Mouse (Mus musculus): ENCODE measurements around the gene Selenoo. TPM values are rescaled to one million over a fixed set of nuclear protein-coding genes. Genes with fewer than 3 reads are reported as not detected.

Gene Selenoo
- polyA plus RNA-seq, 1 experiment: 37.1 TPM

- H3K4me3 ChIP-seq (replicated peaks; ENCODE audit: extremely low read depth, low read depth, low read length): peak within 1 kb of the TSS; percentile 53
- DNase-seq: peak; percentile 26
- WGBS: under 1% methylated on average over 58 of the region's 61 CpGs
- TF ChIP-seq CTCF (IDR thresholded peaks at IDR 0.05; ENCODE audit: insufficient read depth, low read length) (no peak), POLR2A (IDR thresholded peaks at IDR 0.05; ENCODE audit: borderline replicate concordance, extremely low read depth, low read depth, low read length) (0 out of 2 replicates have a peak, but pooled peaks have one; percentile 13)
- H3K4me1 ChIP-seq (ENCODE audit: control insufficient read depth, insufficient read depth, low read length): peaks cover 3% of the 10 kb centered on the region
These were observed 60.6 kb downstream of the Selenoo start, which contains the start of gene Mapk11 for GRCm38 (mm10) chr15:89149271-89150040. TSS of gene Mapk11 (minus strand) at chr15:89149628.

Other genes with a start within 250 kb of the Selenoo start
- gene Pim3, start 226.9 kb upstream of the Selenoo start, polyA plus RNA-seq (2012; rRNA removed): 55.0 and 97.1 TPM in 2 replicates
- gene Ttll8, start 134.7 kb upstream of the Selenoo start, polyA plus RNA-seq (2012; rRNA removed): 0.45 and 0.65 TPM in 2 replicates
- gene Mlc1, start 110.1 kb upstream of the Selenoo start, polyA plus RNA-seq (2012; rRNA removed): 29.5 and 30.2 TPM in 2 replicates
- 0.23 and 0.43 TPM in 2 replicates for gene Mov10l1, start 106.2 kb upstream of the Selenoo start, polyA plus RNA-seq (2012; rRNA removed)
- gene Panx2, start 29.4 kb upstream of the Selenoo start, polyA plus RNA-seq (2012; rRNA removed): 0.28 and 0.36 TPM in 2 replicates
- 49.3 and 64.3 TPM in 2 replicates for gene Trabd, start 14.0 kb upstream of the Selenoo start, polyA plus RNA-seq (2012; rRNA removed)
- gene Tubgcp6, start 34.0 kb downstream of the Selenoo start, polyA plus RNA-seq (2012; rRNA removed): 27.1 and 30.3 TPM in 2 replicates
- 39.8 and 46.9 TPM in 2 replicates for gene Hdac10, start 39.6 kb downstream of the Selenoo start, polyA plus RNA-seq (2012; rRNA removed)
- gene Mapk12, start 51.6 kb downstream of the Selenoo start, polyA plus RNA-seq (2012; rRNA removed): 28.2 and 32.2 TPM in 2 replicates
- 13.7 and 14.0 TPM in 2 replicates for gene Mapk11, start 60.5 kb downstream of the Selenoo start, polyA plus RNA-seq (2012; rRNA removed)
- gene Plxnb2, start 91.7 kb downstream of the Selenoo start, polyA plus RNA-seq (2012; rRNA removed): 204 and 210 TPM in 2 replicates
- 15.6 and 17.2 TPM in 2 replicates for gene Dennd6b, start 107.4 kb downstream of the Selenoo start, polyA plus RNA-seq (2012; rRNA removed)
- gene Ppp6r2, start 122.5 kb downstream of the Selenoo start, polyA plus RNA-seq (2012; rRNA removed): 153 and 372 TPM in 2 replicates
- gene Sbf1, start 226.2 kb downstream of the Selenoo start, polyA plus RNA-seq (2012; rRNA removed): 188 and 208 TPM in 2 replicates
- gene Adm2, start 233.6 kb downstream of the Selenoo start, polyA plus RNA-seq (2012; rRNA removed): 0.14 and 0.75 TPM in 2 replicates
- gene Miox, start 245.3 kb downstream of the Selenoo start, polyA plus RNA-seq (2012; rRNA removed): 0.24 and 1.2 TPM in 2 replicates